In the genomic region with DNA sequence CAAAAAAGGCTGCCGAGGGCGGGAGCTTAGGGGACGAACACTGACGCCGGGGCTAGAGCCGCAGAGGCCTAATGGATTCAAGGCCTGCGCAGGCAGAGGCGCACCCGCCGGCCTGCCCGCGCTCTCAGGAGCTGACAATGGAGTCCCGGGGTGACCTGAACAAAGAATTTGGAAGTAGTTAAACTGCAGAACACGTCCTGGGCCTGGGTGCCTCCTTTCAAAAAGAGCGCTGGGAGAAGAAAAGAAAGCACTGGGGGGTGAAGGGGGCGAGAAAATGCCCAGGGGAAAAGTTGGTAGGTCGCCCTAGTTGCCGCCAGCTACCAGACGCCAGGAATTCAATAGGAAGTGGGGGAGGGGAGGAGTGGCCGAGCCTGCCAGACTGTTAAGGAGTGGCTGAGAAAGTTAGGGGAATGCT, we compare ENCODE assay signal across 12 mouse cellular contexts. TPM values are rescaled to one million over a fixed set of nuclear protein-coding genes. Genes with fewer than 3 reads are reported as not detected.
DNase-seq lines count a peak whose midpoint lies in the region; ATAC-seq lines count a peak whose summit lies in the region.
"Had no signal": no experiment of that assay in that cellular context is flagged by ENCODE, and none has a peak within 500 bp of the region (broad histone marks: within the 10 kb centered on the region; RNA-seq: fewer than 3 reads in every experiment).

No protein-coding gene starts in this region.

- H3K27me3 ChIP-seq in forebrain, embryonic 16.5 days (replicated peaks; ENCODE audit: control insufficient read depth, insufficient read depth, low read length) = no peaks in the 10 kb centered on the region
- H3K27me3 ChIP-seq in midbrain, embryonic 13.5 days = peaks cover 62% of the 10 kb centered on the region

- peaks cover 33% of the 10 kb centered on the region for H3K4me1 ChIP-seq in forebrain, embryonic 16.5 days (replicated peaks; ENCODE audit: control insufficient read depth, insufficient read depth, low read length)
- H3K4me1 ChIP-seq in midbrain, embryonic 13.5 days (replicated peaks) = peaks cover 59% of the 10 kb centered on the region
- H3K4me1 ChIP-seq: liver, embryonic 15.5 days had no signal

- peak; percentile 8; the same call in 1 of the 2 replicates for ATAC-seq in forebrain, embryonic 16.5 days
- peak; percentile 19; the same call in 1 of the 2 replicates for ATAC-seq in midbrain, embryonic 13.5 days

- H3K27ac ChIP-seq in forebrain, embryonic 16.5 days (ENCODE audit: low read length) = peak overlapping the region; percentile 93
- H3K27ac ChIP-seq in midbrain, embryonic 13.5 days = peak overlapping the region; percentile 97
- H3K27ac ChIP-seq: heart, embryonic 10.5 days; liver, embryonic 15.5 days had no signal

- intact Hi-C loops in heart, postnatal 25 days (cut with DNase I) = loop anchor here (5.0 kb wide), 2 partner anchors 50 to 230 kb away; no protein-coding TSS in a partner anchor

- WGBS in forebrain, embryonic 16.5 days = 5% methylated on average over 20 of the region's 20 CpGs
- 2% methylated on average over 20 of the region's 20 CpGs for WGBS in midbrain, embryonic 13.5 days

- DNase-seq in R1 (ENCODE audit: low read depth, low spot score) = peak; percentile 87
- peak; percentile 64 for DNase-seq in cerebellum, adult 11-12 months
- no peak for DNase-seq in heart, postnatal 25 days (ENCODE audit: low spot score)
- no peak for DNase-seq in heart, adult 9 months (ENCODE audit: low spot score in 2 of 2)
- DNase-seq in layer of hippocampus, postnatal 25 days (ENCODE audit: extremely low spot score in 1 of 2, low spot score in 1 of 2) = no peak
- DNase-seq in kidney, postnatal 4 days = no peak
- DNase-seq: adrenal gland, postnatal 36 days; kidney, adult 8-10 months had no signal

- H3K36me3 ChIP-seq in forebrain, embryonic 16.5 days (ENCODE audit: control insufficient read depth, insufficient read depth) = no peaks in the 10 kb centered on the region
- H3K36me3 ChIP-seq in midbrain, embryonic 13.5 days = no peaks in the 10 kb centered on the region
- H3K36me3 ChIP-seq: heart, embryonic 10.5 days; liver, embryonic 15.5 days had no signal

- H3K4me2 ChIP-seq in forebrain, embryonic 16.5 days (ENCODE audit: low read length) = peak overlapping the region; percentile 99
- peak overlapping the region; percentile 90 for H3K4me2 ChIP-seq in midbrain, embryonic 13.5 days (replicated peaks)
- H3K4me2 ChIP-seq: liver, embryonic 15.5 days had no signal

- peak overlapping the region; percentile 7; the same call in 1 of the 2 replicates for H3K4me3 ChIP-seq in forebrain, embryonic 16.5 days (replicated peaks; ENCODE audit: low read length)
- H3K4me3 ChIP-seq in midbrain, embryonic 13.5 days (replicated peaks) = peak overlapping the region; percentile 86; the same call in 1 of the 2 replicates
- H3K4me3 ChIP-seq: heart, embryonic 10.5 days; liver, embryonic 15.5 days had no signal

- no peaks in the 10 kb centered on the region for H3K9me3 ChIP-seq in forebrain, embryonic 16.5 days (ENCODE audit: control insufficient read depth, low read length)
- no peaks in the 10 kb centered on the region for H3K9me3 ChIP-seq in midbrain, embryonic 13.5 days
- H3K9me3 ChIP-seq: heart, embryonic 10.5 days; liver, embryonic 15.5 days had no signal

- H3K9ac ChIP-seq in forebrain, embryonic 16.5 days (replicated peaks; ENCODE audit: low read depth, low read length) = peak overlapping the region; percentile 38; the same call in 1 of the 2 replicates
- H3K9ac ChIP-seq in midbrain, embryonic 13.5 days (replicated peaks) = peak overlapping the region; percentile 49
- H3K9ac ChIP-seq: liver, embryonic 15.5 days had no signal

RNA-seq across cellular contexts. Expression of gene Polg, which starts 31.5 kb away (rescaled TPM):
- 29.5 and 34.6 TPM in 2 replicates for polyA plus RNA-seq in forebrain, embryonic 16.5 days (2015; fragmentation: Nextera tagmentation; extraction: Ambion mirVana)
- polyA plus RNA-seq in midbrain, embryonic 13.5 days (2015; fragmentation: Nextera tagmentation; extraction: Ambion mirVana) = 22.0 and 23.8 TPM in 2 replicates
- total RNA-seq in heart, postnatal 25 days (2021) = 10 to 100 TPM; 56.9 to 57.3 TPM
- total RNA-seq in layer of hippocampus, postnatal 25 days (2021) = 10 to 100 TPM; 74.2 to 91.0 TPM

Comparison
In these comparisons a context has a peak if more than half of its experiments do, and no peak if none do; other contexts are left out.
1. DNase-seq: peak in R1 (single experiment) and cerebellum, adult 11-12 months (single experiment); none in heart, postnatal 25 days (single experiment), heart, adult 9 months (0 of 2), layer of hippocampus, postnatal 25 days (0 of 2) and kidney, postnatal 4 days (0 of 2).